Mouse (Mus musculus) forebrain, postnatal 0 days (tissue): ENCODE results near the gene Pfdn5. TPM values are rescaled to one million over a fixed set of nuclear protein-coding genes. Genes with fewer than 3 reads are reported as not detected.

Experiments used
- ATAC-seq: fragments of 200-750 bp; cut with Nextera tagmentation; 2 replicates; pipeline ENCODE4 v1.8.0; 2017; ENCODE audit warnings: mild to moderate bottlenecking, moderate library complexity
- DNase-seq: peaks from one replicate; pipeline ENCODE4 v3.0.0-alpha.2; 2015
- H3K27ac ChIP-seq: fragments of 300-500 bp; sonication (generic); 2 replicates; pipeline ENCODE4 v1.5.1; 2014; ENCODE audit warnings: low read depth, mild to moderate bottlenecking, antibody characterized with exemption, low read length, moderate library complexity, mixed read lengths
- H3K27me3 ChIP-seq: fragments of 300-500 bp; sonication (generic); 2 replicates; pipeline ENCODE4 v1.6.1; 2014; ENCODE audit warnings: mild to moderate bottlenecking, low read length, mixed read lengths; ENCODE audit not compliant: insufficient read depth
- H3K36me3 ChIP-seq: fragments of 300-500 bp; sonication (generic); 2 replicates; pipeline ENCODE4 v1.6.1; 2014; ENCODE audit warnings: mild to moderate bottlenecking, moderate library complexity; ENCODE audit not compliant: insufficient read depth
- H3K4me1 ChIP-seq: fragments of 300-500 bp; sonication (generic); 2 replicates; pipeline ENCODE4 v1.6.1; 2014; ENCODE audit warnings: antibody characterized with exemption; ENCODE audit not compliant: insufficient read depth
- H3K4me2 ChIP-seq: fragments of 300-500 bp; sonication (generic); 2 replicates; pipeline ENCODE4 v1.6.1; 2014; ENCODE audit warnings: low read depth, mild to moderate bottlenecking, moderate library complexity
- H3K4me3 ChIP-seq: fragments of 300-500 bp; sonication (generic); 2 replicates; pipeline ENCODE4 v1.5.1; 2014; ENCODE audit warnings: low read depth, low read length, mixed read lengths
- H3K9ac ChIP-seq: fragments of 300-500 bp; sonication (generic); 2 replicates; pipeline ENCODE4 v1.6.1; 2014; ENCODE audit warnings: mild to moderate bottlenecking
- H3K9me3 ChIP-seq: fragments of 300-500 bp; sonication (generic); 2 replicates; pipeline ENCODE4 v1.6.1; 2016; ENCODE audit warnings: low read length
- CTCF ChIP-seq: sonication (generic); IDR thresholded peaks from 2 replicates; pipeline ENCODE4 v1.5.1; 2016; ENCODE audit warnings: antibody characterized with exemption, control low read depth, low read depth
- WGBS: fragments of 180-500 bp; shearing (Covaris S2); extraction: QIAGEN DNeasy Blood & Tissue Kit; methylation state at CpG from one replicate; pipeline ENCODE4 v1.1.7; 2014; 5-methylcytosine and 5-hydroxymethylcytosine counted together
- polyA plus RNA-seq: library from polyadenylated mRNA; unstranded; fragments of >200 nt; fragmentation: Nextera tagmentation; extraction: Ambion mirVana; gene quantifications from 2 replicates; pipeline ENCODE4 v1.2.1, GENCODE M21; 2015
- total RNA-seq: library from RNA; depleted of rRNA; stranded (reverse); fragments of >200 nt; gene quantifications from 2 replicates; pipeline ENCODE4 v1.2.3, GENCODE M21; 2014; rRNA removed

The Pfdn5 gene
- total RNA-seq = 177 and 262 TPM in 2 replicates
- polyA plus RNA-seq = 518 and 621 TPM in 2 replicates

- Histone ChIP-seq H3K4me1 (peaks cover 7% of the 10 kb centered on the region), H3K9me3 (no peaks in the 10 kb centered on the region), H3K27me3 (no peaks in the 10 kb centered on the region), H3K27ac (peak within 1 kb of the TSS; percentile 67; the same call in 1 of the 2 replicates), H3K9ac (peak within 1 kb of the TSS; percentile 76), H3K4me2 (peak within 1 kb of the TSS; percentile 70), H3K36me3 (peaks cover 18% of the 10 kb centered on the region; the same call in 1 of the 2 replicates), H3K4me3 (peak within 1 kb of the TSS; percentile 79)
- peak; percentile 98 for ATAC-seq
- peak; percentile 89 for DNase-seq
- 1% methylated on average over 40 of the region's 40 CpGs for WGBS
- TF ChIP-seq CTCF = peak; percentile 70
Observed at GRCm38 (mm10) chr15:102326022-102326576, at the start of gene Pfdn5. TSS of gene Pfdn5 (plus strand) at chr15:102326116.

DNA sequence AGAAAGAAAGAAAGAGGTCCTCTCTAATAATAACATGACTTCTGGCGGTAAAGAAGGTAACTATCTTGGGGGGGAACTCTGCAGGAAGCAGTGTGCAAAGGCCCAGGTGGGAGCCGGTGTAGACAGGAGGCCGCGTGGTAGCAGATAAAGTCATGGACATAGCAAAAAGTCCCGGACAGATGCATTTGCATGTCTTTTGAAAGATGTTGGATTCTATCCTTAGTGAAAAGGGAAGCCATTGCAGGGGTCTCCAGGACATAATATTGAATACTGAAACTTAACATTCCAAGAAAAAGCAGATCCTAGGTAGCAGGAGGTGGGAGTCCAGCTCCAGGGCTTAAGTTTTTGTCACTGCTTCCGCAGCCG lies 47.2 kb upstream of the Pfdn5 start:
- Histone ChIP-seq H3K4me1 (0 out of 2 replicates have a peak, but pooled peaks cover 5% of the 10 kb centered on the region), H3K4me3 (peak overlapping the region; percentile 93), H3K36me3 (peaks cover 21% of the 10 kb centered on the region), H3K4me2 (peak overlapping the region; percentile 80), H3K9me3 (no peaks in the 10 kb centered on the region), H3K27me3 (no peaks in the 10 kb centered on the region), H3K27ac (peak overlapping the region; percentile 46; the same call in 1 of the 2 replicates), H3K9ac (peak overlapping the region; percentile 86)
- ATAC-seq (no peak), DNase-seq (no peak)
- 31% methylated on average over 7 of the region's 7 CpGs for WGBS
- TF ChIP-seq CTCF = no peak

GRCm38 (mm10) chr15:102279092-102279782 lies 46.7 kb upstream of the Pfdn5 start, which contains the start of gene Mfsd5:
TSS of gene Mfsd5 (plus strand) at chr15:102279454.
- Histone ChIP-seq H3K27me3 (no peaks in the 10 kb centered on the region), H3K4me3 (peak within 1 kb of the TSS; percentile 93), H3K36me3 (peaks cover 21% of the 10 kb centered on the region), H3K27ac (peak within 1 kb of the TSS; percentile 88), H3K4me1 (0 out of 2 replicates have a peak, but pooled peaks cover 5% of the 10 kb centered on the region), H3K9me3 (no peaks in the 10 kb centered on the region), H3K4me2 (peak within 1 kb of the TSS; percentile 80), H3K9ac (peak within 1 kb of the TSS; percentile 86)
- DNase-seq (peak; percentile 95), ATAC-seq (peak; percentile 96)
- no peak for TF ChIP-seq CTCF
- WGBS = 2% methylated on average over 65 of the region's 65 CpGs

GRCm38 (mm10) chr15:102279783-102280520 lies 46.0 kb upstream of the Pfdn5 start:
- ATAC-seq (peak; percentile 42), DNase-seq (no peak)
- Histone ChIP-seq H3K9ac (peak overlapping the region; percentile 86), H3K36me3 (peaks cover 21% of the 10 kb centered on the region), H3K4me2 (peak overlapping the region; percentile 80), H3K27ac (peak overlapping the region; percentile 88), H3K27me3 (no peaks in the 10 kb centered on the region), H3K4me3 (peak overlapping the region; percentile 93), H3K4me1 (0 out of 2 replicates have a peak, but pooled peaks cover 5% of the 10 kb centered on the region), H3K9me3 (no peaks in the 10 kb centered on the region)
- 27% methylated on average over 13 of the region's 13 CpGs for WGBS
- TF ChIP-seq CTCF = no peak

- DNase-seq = no peak
- ATAC-seq = no peak
- H3K9me3 ChIP-seq = no peaks in the 10 kb centered on the region
Observed at GRCm38 (mm10) chr15:102280623-102281022, 45.3 kb upstream of the Pfdn5 start.

DNA sequence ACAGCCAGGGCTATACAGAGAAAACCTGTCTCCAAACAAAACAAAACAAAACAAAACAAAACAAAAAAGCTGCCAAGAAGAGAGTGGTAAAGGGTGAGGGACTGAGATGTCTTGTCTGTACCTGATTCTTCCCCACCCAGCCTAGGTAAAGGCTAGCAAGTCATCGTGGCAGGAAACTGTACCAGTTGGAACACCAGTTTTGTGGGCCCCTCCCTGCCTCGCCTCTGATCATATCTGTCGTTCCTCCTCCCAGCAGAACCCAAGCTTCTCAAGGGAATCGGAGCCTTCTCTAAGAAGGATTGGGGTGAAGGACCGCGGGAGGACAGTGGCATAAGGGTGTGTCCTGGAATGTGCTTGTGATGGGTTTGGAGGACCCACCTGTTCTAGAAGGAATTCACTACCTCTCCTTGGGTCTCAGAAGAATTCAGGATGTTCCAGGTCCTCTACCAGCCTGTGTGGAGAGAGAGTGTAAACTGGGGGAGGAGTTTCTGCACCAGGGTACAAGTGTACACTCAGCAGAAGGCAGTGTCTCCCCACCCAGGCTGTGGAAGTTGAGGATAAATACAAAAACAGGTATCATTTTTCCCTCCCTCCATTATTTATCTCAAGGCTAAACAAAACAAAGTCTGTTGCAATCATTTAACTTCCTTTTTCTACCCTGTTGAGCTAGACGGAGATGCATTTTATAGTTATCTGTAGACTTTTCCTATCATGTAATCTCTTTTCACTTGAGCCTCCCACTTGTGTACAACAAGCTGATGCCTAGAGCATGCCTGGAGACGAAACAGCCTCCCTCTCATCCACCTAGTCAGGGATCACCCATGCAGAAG lies 43.2 kb upstream of the Pfdn5 start:
- DNase-seq (no peak), ATAC-seq (no peak)
- Histone ChIP-seq H3K9ac (no peak overlapping the region), H3K9me3 (no peaks in the 10 kb centered on the region), H3K27ac (no peak overlapping the region), H3K36me3 (peaks cover 21% of the 10 kb centered on the region), H3K27me3 (no peaks in the 10 kb centered on the region), H3K4me1 (0 out of 2 replicates have a peak, but pooled peaks cover 5% of the 10 kb centered on the region), H3K4me2 (no peak overlapping the region), H3K4me3 (no peak overlapping the region)
- WGBS = 91% methylated on average over 8 of the region's 8 CpGs
- no peak for TF ChIP-seq CTCF

More at GRCm38 (mm10) chr15:102280623-102281022, 45.3 kb upstream of the Pfdn5 start:
- H3K36me3 ChIP-seq = peaks cover 21% of the 10 kb centered on the region
- WGBS = 95% methylated on average over 19 of the region's 19 CpGs
- no peak overlapping the region for H3K4me2 ChIP-seq
- TF ChIP-seq CTCF = no peak
- H3K9ac ChIP-seq = no peak overlapping the region
- no peak overlapping the region for H3K27ac ChIP-seq
- 0 out of 2 replicates have a peak, but pooled peaks cover 5% of the 10 kb centered on the region for H3K4me1 ChIP-seq
- no peak overlapping the region for H3K4me3 ChIP-seq
- no peaks in the 10 kb centered on the region for H3K27me3 ChIP-seq
